Mouse (Mus musculus): ENCODE results near the gene Zfp512b. TPM values are rescaled to one million over a fixed set of nuclear protein-coding genes. Genes with fewer than 3 reads are reported as not detected.

The Zfp512b gene
- total RNA-seq, 2 experiments from 2014 or later = 9.7 to 10.8 TPM

Small RNA genes lying within 50 kb of the gene (microRNA-seq; reads per million reads assigned to microRNA genes)
- gene Mir7006 = 0 reads per million in 2 experiments

Other genes starting within 250 kb of the Zfp512b start
- 10 to 100 TPM; 15.3 to 18.0 TPM for gene Zgpat, start 227.9 kb downstream of the Zfp512b start, total RNA-seq (2021)
- gene Arfrp1, start 227.4 kb downstream of the Zfp512b start, total RNA-seq (2021) = 10 to 100 TPM; 50.7 to 65.7 TPM
- gene Lime1, start 212.7 kb downstream of the Zfp512b start, total RNA-seq (2021) = 1 to 10 TPM; 3.3 to 6.3 TPM
- 10 to 100 TPM in 1 of 2 experiments, 1 to 10 TPM in 1; 9.4 to 11.2 TPM for gene Zbtb46, start 133.4 kb downstream of the Zfp512b start, total RNA-seq (2021)
- gene Abhd16b, start 99.6 kb downstream of the Zfp512b start, total RNA-seq (2021) = not detected
- 10 to 100 TPM; 63.9 to 65.2 TPM for gene Tpd52l2, start 95.7 kb downstream of the Zfp512b start, total RNA-seq (2021)
- 10 to 100 TPM; 59.0 to 64.0 TPM for gene Dnajc5, start 72.3 kb downstream of the Zfp512b start, total RNA-seq (2021)
- 10 to 100 TPM; 32.5 to 34.1 TPM for gene Uckl1, start 7.9 kb downstream of the Zfp512b start, total RNA-seq (2021)
- gene Prpf6, start 935 bp downstream of the Zfp512b start, total RNA-seq (2021) = 10 to 100 TPM; 35.9 to 37.7 TPM
- 1 to 10 TPM; 1.6 to 2.3 TPM for gene Samd10, start 6.4 kb upstream of the Zfp512b start, total RNA-seq (2021)
- not detected for gene Gm29797, start 64.2 kb upstream of the Zfp512b start, total RNA-seq (2021)
- 10 to 100 TPM; 38.7 to 49.6 TPM for gene Sox18, start 78.8 kb upstream of the Zfp512b start, total RNA-seq (2021)
- gene Tcea2, start 87.5 kb upstream of the Zfp512b start, total RNA-seq (2021) = 1 to 10 TPM; 5.1 to 5.8 TPM
- gene Rgs19, start 101.2 kb upstream of the Zfp512b start, total RNA-seq (2021) = 1 to 10 TPM; 7.4 to 7.7 TPM
- not detected for gene Lkaaear1, start 105.6 kb upstream of the Zfp512b start, total RNA-seq (2021)
- not detected for gene Oprl1, start 122.2 kb upstream of the Zfp512b start, total RNA-seq (2021)
- gene Myt1, start 170.5 kb upstream of the Zfp512b start, total RNA-seq (2021) = not detected
- gene Pcmtd2, start 245.1 kb upstream of the Zfp512b start, total RNA-seq (2021) = 10 to 100 TPM; 46.0 to 61.4 TPM

All from heart, adult 18-20 months (tissue).